Mouse (Mus musculus) embryo, embryonic 10 days (tissue): ENCODE results near the gene Vmn1r125.
"Not testable (repeated sequence)": the region's sequence is repeated elsewhere in the genome, so short reads cannot be mapped to it uniquely, and the experiment has no call there.

ENCODE experiments used
- DNase-seq: peaks from one replicate; pipeline ENCODE4 v3.0.0-alpha.2; 2015; ENCODE audit warnings: low spot score

The Vmn1r125 gene

DNA sequence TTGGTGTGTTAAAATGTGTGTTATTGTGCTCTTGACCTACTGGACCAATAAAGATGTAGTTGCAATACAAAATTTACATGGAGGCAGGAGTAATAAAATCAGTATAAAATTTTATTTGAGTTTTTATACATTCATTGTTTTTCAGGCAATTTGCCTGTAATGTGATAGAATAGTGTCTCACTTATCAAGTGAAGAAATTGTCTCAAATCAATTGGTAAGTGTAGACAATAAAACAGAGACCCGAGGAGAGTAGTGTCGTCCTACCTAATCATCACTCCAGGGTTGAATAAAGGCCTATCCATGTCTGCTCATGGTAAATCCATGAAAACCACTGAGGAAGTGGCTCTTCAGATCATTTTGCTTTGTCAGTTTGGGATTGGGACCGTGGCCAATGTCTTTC is at the start of gene Vmn1r125:
Vmn1r125 (plus strand) TSS at position 301 of the 400 bp plus-strand sequence.
- not testable (repeated sequence) for DNase-seq

DNA sequence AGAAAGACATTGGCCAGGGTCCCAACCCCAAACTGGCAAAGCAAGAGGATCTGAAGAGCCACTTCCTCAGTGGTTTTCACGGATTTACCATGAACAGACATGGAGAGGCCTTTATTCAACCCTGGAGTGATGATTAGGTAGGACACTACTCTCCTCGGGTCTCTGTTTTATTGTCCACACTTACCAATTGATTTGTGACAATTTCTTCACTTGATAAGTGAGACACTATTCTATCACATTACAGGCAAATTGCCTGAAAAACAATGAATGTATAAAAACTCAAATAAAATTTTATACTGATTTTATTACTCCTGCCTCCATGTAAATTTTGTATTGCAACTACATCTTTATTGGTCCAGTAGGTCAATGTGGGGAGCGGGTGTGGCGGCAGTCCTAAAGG is 11.5 kb upstream of the Vmn1r125 start, which contains the start of gene Vmn1r124:
Vmn1r124 (minus strand) TSS at position 101 of the 400 bp plus-strand sequence.
- DNase-seq = not testable (repeated sequence)

DNA sequence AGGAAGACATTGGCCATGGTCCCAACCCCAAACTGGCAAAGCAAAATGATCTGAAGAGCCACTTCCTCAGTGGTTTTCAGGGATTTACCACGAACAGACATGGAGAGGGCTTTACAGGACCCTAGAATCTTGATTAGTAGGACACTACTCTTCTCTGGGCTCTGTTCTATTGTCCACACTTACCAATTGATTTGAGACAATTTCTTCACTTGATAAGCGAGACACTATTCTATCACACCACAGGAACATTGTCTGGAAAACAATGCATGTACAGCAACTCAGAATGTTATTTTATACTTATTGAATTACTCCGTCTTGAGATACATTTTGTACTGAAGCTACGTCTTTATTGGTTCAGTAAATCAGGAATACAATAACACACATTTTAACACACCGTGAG is 29.4 kb downstream of the Vmn1r125 start, which contains the start of gene Vmn1r126:
Vmn1r126 (minus strand) TSS at position 101 of the 400 bp plus-strand sequence.
- DNase-seq = not testable (repeated sequence)

DNA sequence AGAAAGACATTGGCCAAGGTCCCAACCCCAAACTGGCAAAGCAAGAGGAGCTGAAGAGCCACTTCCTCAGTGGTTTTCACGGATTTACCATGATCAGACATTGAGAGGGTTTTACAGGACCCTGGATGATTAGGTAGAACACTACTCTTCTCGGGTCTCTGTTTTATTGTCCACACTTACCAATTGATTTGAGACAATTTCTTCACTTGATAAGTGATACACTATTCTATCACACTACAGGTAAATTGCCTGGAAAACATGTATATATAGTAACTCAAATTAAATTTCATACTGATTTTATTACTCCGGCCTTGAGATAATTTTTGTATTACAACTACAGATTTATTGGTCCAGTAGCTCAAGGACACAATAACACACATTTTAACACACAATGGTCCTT is 47.8 kb downstream of the Vmn1r125 start, which contains the start of gene Vmn1r127:
Vmn1r127 (minus strand) TSS at position 101 of the 400 bp plus-strand sequence.
- not testable (repeated sequence) for DNase-seq
